Mouse (Mus musculus) monocyte, adult 2 months (primary cell): ENCODE results near the gene Insig1.
A peak's percentile ranks its signal among the peaks of the same experiment; 100 is the strongest.

ENCODE experiments used
- DNase-seq, 2 experiments: peaks; one replicate each; pipeline ENCODE4 v3.0.0; 2022; ENCODE audit warnings: low spot score in 2 of 2, low read depth in 1 of 2

Insig1 gene

DNA sequence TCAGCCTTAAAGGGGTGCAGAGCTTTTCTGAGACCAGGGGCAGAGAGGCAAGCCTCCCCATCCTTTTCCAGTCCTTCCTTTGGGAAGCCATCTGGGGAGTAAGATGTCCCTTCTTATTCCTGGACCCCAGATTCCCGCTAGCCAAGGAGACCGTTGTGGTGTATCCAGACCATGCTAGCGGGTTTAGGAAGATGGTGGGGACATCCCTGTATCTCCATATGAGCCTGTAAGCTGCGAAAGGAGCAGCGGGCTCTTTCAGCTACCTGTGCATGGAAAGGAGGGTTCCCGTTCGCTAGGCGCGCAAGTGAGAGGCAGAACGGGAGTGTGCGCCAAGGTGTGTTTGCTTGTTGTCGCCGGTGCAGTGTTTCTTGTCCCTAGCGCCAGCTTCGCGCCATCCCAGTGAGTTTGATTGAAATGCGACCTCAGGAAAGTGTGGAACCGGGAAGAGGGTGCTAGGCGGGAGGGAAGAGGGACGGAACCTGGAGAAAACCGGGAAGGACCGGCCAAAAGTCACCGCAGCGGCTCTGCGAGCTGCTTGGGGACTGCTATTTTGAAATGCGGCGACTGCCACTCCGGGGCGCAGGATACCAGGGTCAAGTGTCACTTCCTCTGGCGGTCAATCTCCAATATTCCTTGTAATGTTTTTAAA lies 46.8 kb downstream of the Insig1 start:
- no peak for DNase-seq

GRCm38 (mm10) chr5:28118531-28118925 lies 47.4 kb downstream of the Insig1 start:
- DNase-seq = no peak

- DNase-seq = no peak
Observed at GRCm38 (mm10) chr5:28119576-28119975, 48.4 kb downstream of the Insig1 start.

DNA sequence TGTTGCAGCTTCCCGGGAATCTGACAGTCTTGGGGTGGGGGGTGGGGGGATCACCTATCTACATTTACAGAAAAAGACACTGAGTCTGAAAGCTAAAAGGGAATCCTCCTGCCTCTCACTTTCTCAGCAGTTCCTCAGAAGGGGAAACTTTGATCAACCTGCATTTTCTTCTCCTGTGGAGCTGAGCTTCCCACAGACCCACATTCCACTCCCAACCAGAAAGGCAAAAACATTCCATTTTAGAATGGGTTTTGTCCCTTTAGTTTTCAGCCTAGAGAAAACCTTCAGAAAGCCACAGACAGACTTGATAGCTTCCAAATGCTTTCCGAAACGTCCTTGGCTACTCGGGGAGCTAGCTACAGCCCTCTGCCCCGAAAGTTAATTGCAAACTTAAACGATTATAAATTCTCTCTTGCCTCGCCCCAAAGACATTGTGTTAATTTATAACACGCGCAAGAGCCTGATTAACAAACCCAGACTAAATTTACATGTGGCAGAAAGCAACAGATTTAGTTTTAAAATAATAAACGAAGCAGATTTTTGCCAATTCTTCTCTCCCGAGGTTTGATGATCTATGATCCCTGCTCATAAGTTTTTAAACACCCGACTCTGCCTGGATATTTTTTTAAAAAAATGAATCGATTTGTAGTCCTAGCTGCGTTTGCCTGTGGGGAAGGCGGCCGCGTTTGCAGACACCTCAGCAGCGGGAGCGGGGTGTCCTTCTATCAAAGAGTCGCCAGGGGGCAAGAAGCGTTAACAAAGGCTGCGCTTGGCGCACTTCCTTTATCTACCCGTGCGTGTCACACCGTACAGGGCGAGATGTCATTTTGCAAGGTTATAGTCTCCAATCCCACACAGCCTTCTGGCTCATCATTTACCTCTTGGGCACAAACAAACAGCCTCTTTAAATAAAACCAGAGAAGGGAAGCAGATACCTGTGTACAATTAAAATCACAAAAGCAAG lies 51.6 kb downstream of the Insig1 start:
- peak in 1 of 2 experiments; percentile 16 for DNase-seq

- DNase-seq = no peak
Observed at GRCm38 (mm10) chr5:28123455-28123825, 52.3 kb downstream of the Insig1 start.

DNA sequence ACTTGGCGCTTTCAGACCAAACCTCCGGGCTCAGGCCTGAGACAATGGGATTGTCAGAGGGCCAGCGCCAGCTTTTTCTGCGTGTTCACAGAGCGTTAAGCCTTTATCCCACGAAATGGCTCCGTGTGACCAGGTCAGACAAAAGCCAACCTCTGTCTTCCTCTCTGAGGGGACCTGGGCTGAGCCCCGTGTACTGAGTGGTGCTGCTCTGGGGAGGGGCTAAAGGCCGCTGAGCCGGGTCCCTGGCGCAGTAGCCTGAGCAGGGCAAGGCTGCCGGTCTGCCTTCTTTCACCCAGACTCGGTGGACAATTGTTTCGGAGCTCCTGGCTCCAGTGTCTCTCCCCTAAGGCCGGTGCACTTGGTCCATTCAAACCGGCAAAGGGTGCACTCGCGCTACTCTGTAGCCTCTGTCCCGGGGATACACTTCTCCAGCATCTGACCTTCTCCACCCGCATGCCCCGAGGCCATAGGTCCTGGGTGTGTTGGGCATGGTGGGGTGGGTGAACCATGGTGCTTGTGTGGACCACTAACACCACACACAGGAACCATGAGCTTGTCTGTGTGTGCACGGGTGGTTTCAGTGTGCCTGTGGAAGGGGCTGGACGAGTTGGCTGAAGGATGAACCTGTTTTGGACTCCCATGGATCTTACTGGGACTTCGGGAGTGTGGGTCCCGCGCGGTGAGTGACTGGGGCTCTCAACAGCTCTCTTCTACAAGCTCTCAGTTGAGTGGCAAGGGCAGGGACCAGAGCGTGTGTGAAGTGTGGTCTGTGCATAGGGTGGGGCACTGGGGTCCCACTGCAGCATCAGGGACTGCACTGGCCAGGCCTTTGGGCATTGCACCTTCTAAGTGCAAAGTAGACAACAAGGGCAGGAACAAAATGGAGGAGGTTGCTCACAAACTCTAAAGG lies 53.4 kb downstream of the Insig1 start:
- DNase-seq = no peak
